Mouse (Mus musculus): ENCODE data around the gene Clcnka. TPM values are rescaled to one million over a fixed set of nuclear protein-coding genes. Genes with fewer than 3 reads are reported as not detected.

Gene Clcnka
- polyA plus RNA-seq, 1 experiment from 2014 or later, result not detected

DNA sequence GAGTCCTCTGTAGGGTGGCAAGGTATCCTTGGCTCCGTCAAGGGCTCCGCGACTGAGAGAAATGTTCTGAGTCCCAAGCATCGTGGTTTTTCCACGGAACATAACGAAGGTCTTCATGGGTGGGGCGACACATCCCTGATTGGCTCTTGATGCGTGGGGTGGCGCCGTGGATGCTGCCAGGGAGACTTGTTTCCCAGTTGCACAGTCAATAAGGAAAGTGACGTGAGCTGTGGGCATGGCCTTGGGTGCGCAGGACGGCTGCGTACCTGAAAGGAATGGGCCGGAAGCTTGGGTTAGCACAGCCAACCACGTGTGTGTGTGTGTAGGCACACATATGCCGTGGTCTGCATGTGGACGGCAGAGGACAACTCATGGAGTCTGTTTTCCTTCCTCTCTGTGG lies 34.7 kb upstream of the Clcnka start:
- Histone ChIP-seq H3K4me2 (ENCODE audit: low read length) (no peak overlapping the region), H3K27ac (ENCODE audit: low read depth) (no peak overlapping the region), H3K4me3 (ENCODE audit: low read depth, low read length) (no peak overlapping the region), H3K36me3 (ENCODE audit: control insufficient read depth, insufficient read depth, low read length) (no peaks in the 10 kb centered on the region), H3K27me3 (replicated peaks; ENCODE audit: control insufficient read depth, insufficient read depth, low read length) (no peaks in the 10 kb centered on the region), H3K9me3 (ENCODE audit: control insufficient read depth, low read length) (no peaks in the 10 kb centered on the region), H3K9ac (ENCODE audit: low read length) (no peak overlapping the region), H3K4me1 (replicated peaks; ENCODE audit: control insufficient read depth, insufficient read depth, low read length) (no peaks in the 10 kb centered on the region)
- no peak for DNase-seq (ENCODE audit: low spot score)
- ATAC-seq (replicated peaks; ENCODE audit: low FRiP score, low TSS enrichment, low read depth), result no peak
- 83% methylated on average over 18 of the region's 18 CpGs for WGBS

DNA sequence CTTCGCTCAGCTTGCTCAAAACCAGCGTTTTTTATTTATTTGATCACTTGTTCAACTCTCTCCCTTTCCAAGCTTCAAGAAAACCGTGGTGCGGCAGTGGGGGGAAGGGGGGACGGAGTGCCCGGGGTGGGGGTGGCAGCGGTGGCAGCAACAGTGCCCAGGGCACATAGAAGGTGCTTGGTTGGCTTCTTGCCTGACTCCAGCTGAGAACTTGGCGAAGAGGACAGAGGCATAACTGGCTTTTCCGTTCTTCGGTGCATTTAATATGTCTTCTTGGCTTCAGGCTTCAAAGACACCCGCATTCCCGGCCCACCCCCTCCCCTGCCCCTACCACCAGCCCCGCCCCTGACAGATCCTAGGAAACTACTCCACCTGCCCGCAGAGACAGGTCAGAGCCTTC lies 34.1 kb upstream of the Clcnka start:
- no peaks in the 10 kb centered on the region for H3K9me3 ChIP-seq (ENCODE audit: control insufficient read depth, low read length)
- ATAC-seq (replicated peaks; ENCODE audit: low FRiP score, low TSS enrichment, low read depth), result no peak

DNA sequence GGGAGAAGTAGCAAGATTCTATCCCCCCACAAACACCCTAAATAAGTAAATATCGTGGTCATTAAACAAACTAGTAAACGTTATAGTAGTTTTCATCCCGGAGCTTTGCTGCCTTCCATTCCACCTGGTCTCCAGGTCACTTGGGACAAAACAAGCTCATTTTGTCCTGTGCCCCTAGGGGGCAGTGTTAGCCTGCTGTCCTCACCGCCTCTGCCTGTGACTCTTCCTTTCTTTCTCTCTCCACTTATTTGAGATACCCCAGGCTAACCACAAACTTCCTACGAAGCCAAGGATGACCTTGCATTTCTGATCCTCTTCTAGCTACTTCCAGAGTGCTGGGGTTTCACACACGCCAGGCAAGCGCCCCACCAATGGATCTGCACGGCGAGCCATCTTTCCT lies 32.5 kb upstream of the Clcnka start:
- WGBS, result 44% methylated on average over 9 of the region's 9 CpGs
- no peak for ATAC-seq (replicated peaks; ENCODE audit: low FRiP score, low TSS enrichment, low read depth)
- no peak overlapping the region for H3K4me3 ChIP-seq (ENCODE audit: low read depth, low read length)
- no peak overlapping the region for H3K4me2 ChIP-seq (ENCODE audit: low read length)
- H3K27ac ChIP-seq (ENCODE audit: low read depth), result no peak overlapping the region
- no peaks in the 10 kb centered on the region for H3K36me3 ChIP-seq (ENCODE audit: control insufficient read depth, insufficient read depth, low read length)
- DNase-seq (ENCODE audit: low spot score), result peak; percentile 78
- H3K4me1 ChIP-seq (replicated peaks; ENCODE audit: control insufficient read depth, insufficient read depth, low read length), result peaks cover 3% of the 10 kb centered on the region
- H3K9ac ChIP-seq (ENCODE audit: low read length), result no peak overlapping the region
- H3K27me3 ChIP-seq (replicated peaks; ENCODE audit: control insufficient read depth, insufficient read depth, low read length), result no peaks in the 10 kb centered on the region
- H3K9me3 ChIP-seq (ENCODE audit: control insufficient read depth, low read length), result no peaks in the 10 kb centered on the region

More for the DNA sequence above, 34.1 kb upstream of the Clcnka start:
- WGBS, result 61% methylated on average over 14 of the region's 14 CpGs
- Histone ChIP-seq H3K4me3 (ENCODE audit: low read depth, low read length) (no peak overlapping the region), H3K27me3 (replicated peaks; ENCODE audit: control insufficient read depth, insufficient read depth, low read length) (no peaks in the 10 kb centered on the region), H3K4me1 (replicated peaks; ENCODE audit: control insufficient read depth, insufficient read depth, low read length) (no peaks in the 10 kb centered on the region), H3K9ac (ENCODE audit: low read length) (no peak overlapping the region), H3K27ac (ENCODE audit: low read depth) (no peak overlapping the region), H3K4me2 (ENCODE audit: low read length) (no peak overlapping the region), H3K36me3 (ENCODE audit: control insufficient read depth, insufficient read depth, low read length) (no peaks in the 10 kb centered on the region)
- DNase-seq (ENCODE audit: low spot score), result no peak

DNA sequence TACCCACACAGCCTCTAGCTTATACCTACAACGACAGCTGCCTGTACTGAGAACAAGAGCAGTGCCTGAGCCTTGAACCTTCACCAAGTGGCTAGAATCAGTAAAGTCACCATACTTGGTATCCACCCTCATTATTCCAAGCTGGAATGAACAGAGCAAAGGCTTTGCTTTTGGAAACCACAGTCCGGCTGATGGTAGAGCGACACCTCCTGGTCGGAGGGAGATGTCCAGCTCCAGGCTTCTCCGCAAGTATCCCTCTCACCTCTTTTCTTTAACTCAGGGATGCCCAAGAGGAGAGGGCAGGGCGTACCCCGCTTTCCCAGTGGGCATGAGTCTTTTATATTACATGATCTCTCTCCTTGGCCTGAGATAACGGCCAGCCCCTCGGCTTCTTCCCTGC lies 31.3 kb upstream of the Clcnka start:
- no peaks in the 10 kb centered on the region for H3K27me3 ChIP-seq (replicated peaks; ENCODE audit: control insufficient read depth, insufficient read depth, low read length)
- H3K4me1 ChIP-seq (replicated peaks; ENCODE audit: control insufficient read depth, insufficient read depth, low read length), result peaks cover 6% of the 10 kb centered on the region

DNA sequence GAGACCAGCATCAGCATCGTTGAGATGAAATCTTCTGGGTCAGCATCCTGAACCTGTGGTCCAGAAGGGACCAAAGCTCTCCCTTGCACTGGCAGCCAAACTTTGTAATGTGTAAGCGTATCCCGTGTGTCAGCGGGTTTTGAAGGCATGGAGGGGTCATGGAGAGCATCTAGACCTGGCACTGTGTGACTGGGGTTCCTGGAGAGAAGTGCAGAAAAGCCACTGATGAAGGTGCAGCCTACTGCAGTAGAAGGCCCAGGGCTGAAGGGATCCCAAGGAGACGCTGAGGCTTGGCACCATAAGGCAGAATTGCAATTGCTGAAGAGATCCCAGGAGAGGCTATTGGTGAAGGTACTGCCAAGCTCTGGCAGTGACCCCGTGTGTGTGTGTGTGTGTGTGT lies 30.9 kb upstream of the Clcnka start:
- Histone ChIP-seq H3K9ac (ENCODE audit: low read length) (no peak overlapping the region), H3K4me1 (replicated peaks; ENCODE audit: control insufficient read depth, insufficient read depth, low read length) (peaks cover 6% of the 10 kb centered on the region), H3K27me3 (replicated peaks; ENCODE audit: control insufficient read depth, insufficient read depth, low read length) (no peaks in the 10 kb centered on the region), H3K36me3 (ENCODE audit: control insufficient read depth, insufficient read depth, low read length) (no peaks in the 10 kb centered on the region), H3K9me3 (ENCODE audit: control insufficient read depth, low read length) (no peaks in the 10 kb centered on the region), H3K4me3 (ENCODE audit: low read depth, low read length) (no peak overlapping the region), H3K4me2 (ENCODE audit: low read length) (no peak overlapping the region), H3K27ac (ENCODE audit: low read depth) (no peak overlapping the region)
- 83% methylated on average over 6 of the region's 6 CpGs for WGBS
- DNase-seq (ENCODE audit: low spot score) (no peak), ATAC-seq (replicated peaks; ENCODE audit: low FRiP score, low TSS enrichment, low read depth) (no peak)

More for the DNA sequence above, 31.3 kb upstream of the Clcnka start:
- H3K4me2 ChIP-seq (ENCODE audit: low read length), result no peak overlapping the region
- 52% methylated on average over 9 of the region's 9 CpGs for WGBS
- no peak overlapping the region for H3K9ac ChIP-seq (ENCODE audit: low read length)
- H3K9me3 ChIP-seq (ENCODE audit: control insufficient read depth, low read length), result no peaks in the 10 kb centered on the region
- H3K4me3 ChIP-seq (ENCODE audit: low read depth, low read length), result no peak overlapping the region
- no peak for ATAC-seq (replicated peaks; ENCODE audit: low FRiP score, low TSS enrichment, low read depth)
- H3K27ac ChIP-seq (ENCODE audit: low read depth), result no peak overlapping the region
- H3K36me3 ChIP-seq (ENCODE audit: control insufficient read depth, insufficient read depth, low read length), result no peaks in the 10 kb centered on the region
- no peak for DNase-seq (ENCODE audit: low spot score)

DNA sequence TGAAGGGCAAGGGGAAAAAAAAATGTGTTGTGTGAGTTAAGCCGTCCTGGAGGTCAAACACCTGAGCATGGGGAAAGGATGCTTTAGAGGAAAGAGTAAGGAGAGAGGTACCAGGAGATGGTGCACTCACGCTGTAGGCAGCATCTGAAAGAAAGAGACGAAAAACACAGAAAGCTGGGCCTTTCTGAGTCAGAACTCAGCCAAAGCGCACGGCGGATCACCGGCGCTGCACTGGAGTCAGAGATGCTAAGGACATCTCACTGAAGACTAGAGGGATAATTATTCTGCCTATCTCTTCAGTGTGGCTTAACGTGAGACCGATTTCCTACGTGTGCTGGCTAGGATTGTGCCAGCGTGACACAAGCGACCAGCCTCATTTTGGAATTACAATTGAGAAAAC lies 29.4 kb upstream of the Clcnka start:
- no peak overlapping the region for H3K4me3 ChIP-seq (ENCODE audit: low read depth, low read length)
- no peak for ATAC-seq (replicated peaks; ENCODE audit: low FRiP score, low TSS enrichment, low read depth)
- 87% methylated on average over 13 of the region's 13 CpGs for WGBS
- peaks cover 6% of the 10 kb centered on the region for H3K4me1 ChIP-seq (replicated peaks; ENCODE audit: control insufficient read depth, insufficient read depth, low read length)
- H3K36me3 ChIP-seq (ENCODE audit: control insufficient read depth, insufficient read depth, low read length), result no peaks in the 10 kb centered on the region
- DNase-seq (ENCODE audit: low spot score), result no peak
- no peak overlapping the region for H3K27ac ChIP-seq (ENCODE audit: low read depth)
- H3K4me2 ChIP-seq (ENCODE audit: low read length), result no peak overlapping the region
- no peaks in the 10 kb centered on the region for H3K27me3 ChIP-seq (replicated peaks; ENCODE audit: control insufficient read depth, insufficient read depth, low read length)
- no peak overlapping the region for H3K9ac ChIP-seq (ENCODE audit: low read length)
- no peaks in the 10 kb centered on the region for H3K9me3 ChIP-seq (ENCODE audit: control insufficient read depth, low read length)

DNA sequence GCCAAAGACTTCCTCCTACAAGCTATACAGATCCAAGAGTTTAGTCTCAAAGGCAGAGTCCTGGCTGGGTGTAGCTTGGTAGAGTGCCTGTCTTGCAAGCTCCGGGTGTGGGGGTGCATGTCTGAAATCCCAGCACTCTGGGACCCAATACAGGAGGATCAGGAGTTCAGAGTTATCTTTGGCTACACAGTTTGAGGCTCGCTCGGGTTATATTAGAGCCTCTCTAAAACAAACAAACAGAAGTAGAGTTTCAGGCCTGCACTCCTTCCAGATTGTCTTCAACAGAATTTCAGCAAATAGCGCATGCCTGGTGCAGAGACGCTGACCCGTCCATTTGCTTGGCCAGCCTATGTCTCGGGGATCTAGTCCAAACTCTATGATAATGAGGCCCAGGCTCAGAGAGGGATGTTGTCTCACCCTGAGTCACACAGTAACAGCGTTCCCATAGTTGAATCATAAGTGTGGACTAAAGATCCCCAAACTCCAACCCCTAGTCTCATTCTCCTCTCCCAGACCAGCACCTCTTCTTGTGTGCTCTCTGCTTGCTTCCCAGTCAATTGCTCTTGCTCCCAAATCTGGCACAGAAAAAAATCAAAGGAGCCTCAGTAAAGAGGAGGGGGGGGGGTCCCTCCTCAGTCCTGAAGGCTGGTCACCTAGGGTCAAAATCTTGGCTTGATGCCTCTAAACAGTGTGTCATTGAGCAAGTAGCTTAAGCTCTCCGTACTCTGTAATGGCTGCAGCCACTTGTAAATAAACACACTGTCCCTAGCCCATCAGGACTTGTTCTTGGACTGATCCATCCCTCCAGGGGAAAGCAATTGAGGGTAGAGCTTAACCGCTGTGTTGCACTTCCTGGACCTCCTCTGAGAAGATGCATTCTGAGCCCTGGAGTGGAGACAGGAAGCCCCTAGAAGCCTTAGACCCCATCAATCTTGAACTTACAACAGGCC lies 28.5 kb upstream of the Clcnka start:
- DNase-seq (ENCODE audit: low spot score) (no peak), ATAC-seq (replicated peaks; ENCODE audit: low FRiP score, low TSS enrichment, low read depth) (no peak)
- no peaks in the 10 kb centered on the region for H3K36me3 ChIP-seq (ENCODE audit: control insufficient read depth, insufficient read depth, low read length)
- no peaks in the 10 kb centered on the region for H3K9me3 ChIP-seq (ENCODE audit: control insufficient read depth, low read length)
- peak overlapping the region; percentile 12; the same call in 1 of the 2 replicates for H3K27ac ChIP-seq (ENCODE audit: low read depth)
- no peak overlapping the region for H3K9ac ChIP-seq (ENCODE audit: low read length)
- H3K4me1 ChIP-seq (replicated peaks; ENCODE audit: control insufficient read depth, insufficient read depth, low read length), result peaks cover 6% of the 10 kb centered on the region
- H3K4me2 ChIP-seq (ENCODE audit: low read length), result no peak overlapping the region; the same call in 1 of the 2 replicates
- no peak overlapping the region for H3K4me3 ChIP-seq (ENCODE audit: low read depth, low read length)
- H3K27me3 ChIP-seq (replicated peaks; ENCODE audit: control insufficient read depth, insufficient read depth, low read length), result no peaks in the 10 kb centered on the region
- 64% methylated on average over 10 of the region's 10 CpGs for WGBS

DNA sequence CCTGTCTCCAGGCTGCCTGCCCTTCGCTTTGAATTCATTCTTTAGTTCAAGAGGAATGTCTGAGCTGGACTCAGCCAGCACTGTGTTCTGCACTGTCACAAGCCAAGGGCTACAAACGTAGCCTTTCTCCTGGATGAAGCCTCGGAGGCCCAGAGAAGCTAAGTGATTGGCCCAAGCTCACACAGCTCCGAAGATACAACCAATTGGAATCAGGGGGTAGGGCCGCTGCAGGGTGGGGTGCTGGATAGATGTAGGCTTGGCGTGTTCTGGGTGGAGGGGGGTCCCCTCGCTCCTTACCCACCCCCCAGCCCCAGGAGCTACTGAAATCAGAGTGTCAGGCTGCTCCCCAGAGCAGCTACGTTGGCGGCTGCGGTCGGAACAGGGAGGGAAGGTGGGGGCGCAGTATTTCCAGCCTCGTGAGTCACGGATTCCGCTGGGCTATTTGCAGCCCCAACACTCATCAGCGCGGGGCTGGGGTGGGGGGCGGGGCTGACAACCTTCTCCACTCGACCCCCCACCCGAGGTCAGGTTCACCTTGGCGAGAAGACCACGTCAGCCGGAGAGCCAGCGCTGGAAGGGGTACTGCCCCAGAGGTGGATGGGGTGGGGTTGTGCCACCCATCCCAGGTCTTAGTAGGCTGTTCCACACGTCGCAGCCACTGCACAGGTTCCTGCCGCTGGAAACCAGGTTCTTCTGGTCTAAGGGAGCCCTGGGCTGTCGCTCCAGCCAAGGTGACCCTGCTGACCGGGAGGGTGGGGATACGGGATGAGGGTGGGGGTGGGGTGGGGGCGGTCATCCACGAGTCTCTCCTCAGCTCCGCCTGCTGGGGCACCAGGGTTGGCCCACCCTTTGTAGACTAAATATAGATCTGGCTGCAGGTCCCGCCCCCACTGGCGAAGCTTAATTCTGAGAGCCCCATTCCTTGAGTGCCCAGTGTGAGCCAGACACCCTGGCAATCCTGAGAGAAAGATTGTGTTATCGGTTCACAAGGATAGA lies 27.3 kb upstream of the Clcnka start:
- Histone ChIP-seq H3K4me1 (replicated peaks; ENCODE audit: control insufficient read depth, insufficient read depth, low read length) (peaks cover 18% of the 10 kb centered on the region), H3K4me2 (ENCODE audit: low read length) (peak overlapping the region; percentile 58), H3K9ac (ENCODE audit: low read length) (peak overlapping the region; percentile 29), H3K36me3 (ENCODE audit: control insufficient read depth, insufficient read depth, low read length) (no peaks in the 10 kb centered on the region), H3K9me3 (ENCODE audit: control insufficient read depth, low read length) (no peaks in the 10 kb centered on the region), H3K27ac (ENCODE audit: low read depth) (peak overlapping the region; percentile 12; the same call in 1 of the 2 replicates), H3K4me3 (ENCODE audit: low read depth, low read length) (peak overlapping the region; percentile 37), H3K27me3 (replicated peaks; ENCODE audit: control insufficient read depth, insufficient read depth, low read length) (no peaks in the 10 kb centered on the region)
- 4% methylated on average over 36 of the region's 36 CpGs for WGBS
- ATAC-seq (replicated peaks; ENCODE audit: low FRiP score, low TSS enrichment, low read depth) (peak; percentile 75), DNase-seq (ENCODE audit: low spot score) (peak; percentile 74)
